Mouse (Mus musculus) c-Kit-positive CD71-negative TER-119-negative erythroid progenitor cells, embryonic 14.5 days (primary cell): Measurements from ENCODE around the gene Klrk1.
"Not testable (repeated sequence)": the region's sequence is repeated elsewhere in the genome, so short reads cannot be mapped to it uniquely, and the experiment has no call there.

Source experiments
- DNase-seq: peaks from one replicate; pipeline ENCODE4 v3.0.0-alpha.2; 2013; ENCODE audit warnings: low read depth

Klrk1 gene

GRCm38 (mm10) chr6:129623735-129624134, at the start of gene Klrk1:
Gene Klrk1 (minus strand): TSS chr6:129623864.
- no peak for DNase-seq

- DNase-seq = not testable (repeated sequence)
These were observed 37.6 kb upstream of the Klrk1 start for GRCm38 (mm10) chr6:129661301-129661700.

GRCm38 (mm10) chr6:129660589-129660988, 36.9 kb upstream of the Klrk1 start, which contains the start of gene Klrc2:
Gene Klrc2 (minus strand): TSS chr6:129660689.
- DNase-seq = not testable (repeated sequence)

- not testable (repeated sequence) for DNase-seq
These were observed 20.4 kb upstream of the Klrk1 start for GRCm38 (mm10) chr6:129644054-129644453.

GRCm38 (mm10) chr6:129643237-129643636, 19.6 kb upstream of the Klrk1 start, which contains the start of gene Klrc3:
Gene Klrc3 (minus strand): TSS chr6:129643337.
- DNase-seq = not testable (repeated sequence)

GRCm38 (mm10) chr6:129631046-129631445, 7.4 kb upstream of the Klrk1 start:
- not testable (repeated sequence) for DNase-seq

- DNase-seq = no peak
These were observed 15.3 kb downstream of the Klrk1 start for GRCm38 (mm10) chr6:129608372-129608771.

GRCm38 (mm10) chr6:129591508-129591907, 32.2 kb downstream of the Klrk1 start, which contains the start of gene Klrd1:
Gene Klrd1 (plus strand): TSS chr6:129591782.
- no peak for DNase-seq

GRCm38 (mm10) chr6:129583014-129583413, 40.6 kb downstream of the Klrk1 start:
- DNase-seq = no peak

- DNase-seq = no peak
These were observed 41.8 kb downstream of the Klrk1 start for GRCm38 (mm10) chr6:129581896-129582295.

- no peak for DNase-seq
These were observed 42.4 kb downstream of the Klrk1 start for GRCm38 (mm10) chr6:129581274-129581673.

- DNase-seq = no peak
These were observed 46.1 kb downstream of the Klrk1 start, which contains the start of gene Klre1 for GRCm38 (mm10) chr6:129577605-129578004. Gene Klre1 (plus strand): TSS chr6:129577905.

GRCm38 (mm10) chr6:129575315-129575714, 48.3 kb downstream of the Klrk1 start:
- DNase-seq = no peak

GRCm38 (mm10) chr6:129565257-129565656, 58.4 kb downstream of the Klrk1 start:
- DNase-seq = no peak
